Mouse (Mus musculus) heart, adult 2 months (tissue): Measurements from ENCODE around the gene Lsg1.

Experiments
- CTCF ChIP-seq: fragments of 200-600 bp; IDR thresholded peaks from 2 replicates; pipeline ENCODE4 v1.8.1; 2022; ENCODE audit warnings: antibody characterized with exemption, mild to moderate bottlenecking, moderate library complexity
- EP300 ChIP-seq: fragments of 200-500 bp; IDR thresholded peaks from 2 replicates; pipeline ENCODE4 v1.6.1; 2011; ENCODE audit warnings: low read depth, low read length, control low read depth; ENCODE audit not compliant: insufficient read depth
- POLR2A ChIP-seq: fragments of 200-500 bp; IDR thresholded peaks from 2 replicates; pipeline ENCODE4 v1.6.1; 2011; ENCODE audit warnings: mild to moderate bottlenecking, low read depth, low read length, control low read depth; ENCODE audit not compliant: insufficient read depth

GRCm38 (mm10) chr16:30576392-30576791 lies 11.0 kb downstream of the Lsg1 start:
- no peak for TF ChIP-seq CTCF
- no peak for TF ChIP-seq POLR2A
- TF ChIP-seq EP300: no peak
